Mouse (Mus musculus) limb, embryonic 13.5 days (tissue): ENCODE results near the gene Lcmt1. TPM values are rescaled to one million over a fixed set of nuclear protein-coding genes. Genes with fewer than 3 reads are reported as not detected.

Experiments
- ATAC-seq: fragments of 200-750 bp; cut with Nextera tagmentation; 2 replicates; pipeline ENCODE4 v1.8.0; 2017; ENCODE audit warnings: low read depth, moderate number of reproducible peaks, moderate TSS enrichment; ENCODE audit not compliant: low FRiP score
- H3K27ac ChIP-seq: fragments of 300-500 bp; sonication (generic); 2 replicates; pipeline ENCODE4 v1.5.1; 2015; ENCODE audit warnings: inconsistent platforms, mild to moderate bottlenecking, moderate library complexity
- H3K27me3 ChIP-seq: fragments of 300-500 bp; sonication (generic); 2 replicates; pipeline ENCODE4 v1.6.1; 2015; ENCODE audit warnings: mild to moderate bottlenecking, inconsistent platforms
- H3K36me3 ChIP-seq: fragments of 300-500 bp; sonication (generic); 2 replicates; pipeline ENCODE4 v1.6.1; 2015; ENCODE audit warnings: inconsistent platforms, mild to moderate bottlenecking, moderate library complexity
- H3K4me1 ChIP-seq: fragments of 300-500 bp; sonication (generic); 2 replicates; pipeline ENCODE4 v1.6.1; 2015; ENCODE audit warnings: inconsistent platforms
- H3K4me2 ChIP-seq: fragments of 300-500 bp; sonication (generic); replicated peaks from 2 replicates; pipeline ENCODE4 v1.6.1; 2015; ENCODE audit warnings: inconsistent platforms, mild to moderate bottlenecking, moderate library complexity
- H3K4me3 ChIP-seq: fragments of 300-500 bp; sonication (generic); 2 replicates; pipeline ENCODE4 v1.5.1; 2015; ENCODE audit warnings: moderate library complexity, mild to moderate bottlenecking, inconsistent platforms
- H3K9ac ChIP-seq: fragments of 300-500 bp; sonication (generic); 2 replicates; pipeline ENCODE4 v1.6.1; 2015; ENCODE audit warnings: mild to moderate bottlenecking, inconsistent platforms
- H3K9me3 ChIP-seq: fragments of 300-500 bp; sonication (generic); 2 replicates; pipeline ENCODE4 v1.6.1; 2016; ENCODE audit warnings: inconsistent platforms
- WGBS: fragments of 180-500 bp; shearing (Covaris S2); methylation state at CpG from one replicate; pipeline ENCODE4 v1.1.7; 2015; 5-methylcytosine and 5-hydroxymethylcytosine counted together
- polyA plus RNA-seq: library from polyadenylated mRNA; unstranded; fragments of >200 nt; fragmentation: Nextera tagmentation; extraction: Ambion mirVana; gene quantifications from 2 replicates; pipeline ENCODE4 v1.2.1, GENCODE M21; 2015

Gene Lcmt1
- polyA plus RNA-seq, 1 experiment from 2014 or later = 46.4 TPM

- peaks cover 44% of the 10 kb centered on the region for H3K4me1 ChIP-seq
- H3K4me3 ChIP-seq = no peak overlapping the region
- no peak for ATAC-seq
- H3K9ac ChIP-seq = no peak overlapping the region
- H3K4me2 ChIP-seq = no peak overlapping the region
- WGBS = 82% methylated on average over 3 of the region's 3 CpGs
- no peaks in the 10 kb centered on the region for H3K27me3 ChIP-seq
- no peaks in the 10 kb centered on the region for H3K9me3 ChIP-seq
- H3K27ac ChIP-seq = no peak overlapping the region
- H3K36me3 ChIP-seq = no peaks in the 10 kb centered on the region
These were observed 6.8 kb upstream of the Lcmt1 start for GRCm38 (mm10) chr7:123362806-123363205.

- H3K27ac ChIP-seq = 0 out of 2 replicates have a peak overlapping the region, but pooled peaks have one; percentile 44
- no peak overlapping the region for H3K4me2 ChIP-seq
- H3K36me3 ChIP-seq = no peaks in the 10 kb centered on the region
- H3K4me3 ChIP-seq = no peak overlapping the region
- WGBS = 72% methylated on average over 8 of the region's 8 CpGs
- H3K9me3 ChIP-seq = no peaks in the 10 kb centered on the region
- no peak overlapping the region for H3K9ac ChIP-seq
- no peak for ATAC-seq
- peaks cover 52% of the 10 kb centered on the region for H3K4me1 ChIP-seq
- no peaks in the 10 kb centered on the region for H3K27me3 ChIP-seq
These were observed 5.6 kb upstream of the Lcmt1 start for GRCm38 (mm10) chr7:123363971-123364370.

GRCm38 (mm10) chr7:123365876-123366741 lies 3.5 kb upstream of the Lcmt1 start:
- Histone ChIP-seq H3K4me1 (peaks cover 61% of the 10 kb centered on the region), H3K36me3 (no peaks in the 10 kb centered on the region), H3K27ac (no peak overlapping the region), H3K4me2 (no peak overlapping the region), H3K27me3 (no peaks in the 10 kb centered on the region), H3K9me3 (no peaks in the 10 kb centered on the region), H3K4me3 (no peak overlapping the region), H3K9ac (no peak overlapping the region)
- WGBS = 89% methylated on average over 7 of the region's 7 CpGs
- ATAC-seq = no peak

GRCm38 (mm10) chr7:123366806-123367205 lies 2.8 kb upstream of the Lcmt1 start:
- H3K4me2 ChIP-seq = no peak overlapping the region

GRCm38 (mm10) chr7:123367218-123368150 lies 2.1 kb upstream of the Lcmt1 start:
- H3K4me2 ChIP-seq = peak overlapping the region; percentile 80
- H3K9me3 ChIP-seq = no peaks in the 10 kb centered on the region
- 73% methylated on average over 16 of the region's 16 CpGs for WGBS
- peaks cover 61% of the 10 kb centered on the region for H3K4me1 ChIP-seq
- peak overlapping the region; percentile 91 for H3K9ac ChIP-seq
- no peak overlapping the region for H3K27ac ChIP-seq
- no peaks in the 10 kb centered on the region for H3K36me3 ChIP-seq
- ATAC-seq = no peak
- no peaks in the 10 kb centered on the region for H3K27me3 ChIP-seq
- peak overlapping the region; percentile 76 for H3K4me3 ChIP-seq

More at GRCm38 (mm10) chr7:123366806-123367205, 2.8 kb upstream of the Lcmt1 start:
- H3K27ac ChIP-seq = no peak overlapping the region
- no peak for ATAC-seq
- no peaks in the 10 kb centered on the region for H3K27me3 ChIP-seq
- H3K36me3 ChIP-seq = no peaks in the 10 kb centered on the region
- no peak overlapping the region for H3K4me3 ChIP-seq
- H3K9me3 ChIP-seq = no peaks in the 10 kb centered on the region
- H3K4me1 ChIP-seq = peaks cover 61% of the 10 kb centered on the region
- 70% methylated on average over 8 of the region's 8 CpGs for WGBS
- H3K9ac ChIP-seq = peak overlapping the region; percentile 10; the same call in 1 of the 2 replicates

GRCm38 (mm10) chr7:123368187-123368586 lies 1.4 kb upstream of the Lcmt1 start:
- WGBS = 69% methylated on average over 2 of the region's 2 CpGs
- Histone ChIP-seq H3K36me3 (no peaks in the 10 kb centered on the region), H3K9me3 (no peaks in the 10 kb centered on the region), H3K4me2 (peak overlapping the region; percentile 80), H3K4me1 (peaks cover 58% of the 10 kb centered on the region), H3K27ac (no peak overlapping the region), H3K9ac (peak overlapping the region; percentile 91), H3K4me3 (peak overlapping the region; percentile 76), H3K27me3 (no peaks in the 10 kb centered on the region)
- ATAC-seq = no peak

- Histone ChIP-seq H3K27me3 (no peaks in the 10 kb centered on the region), H3K4me1 (peaks cover 49% of the 10 kb centered on the region), H3K9me3 (no peaks in the 10 kb centered on the region), H3K4me2 (peak overlapping the region; percentile 80), H3K27ac (peak overlapping the region; percentile 89), H3K36me3 (no peaks in the 10 kb centered on the region), H3K9ac (peak overlapping the region; percentile 91), H3K4me3 (peak overlapping the region; percentile 76)
- peak; percentile 66; the same call in 1 of the 2 replicates for ATAC-seq
- under 1% methylated on average over 47 of the region's 51 CpGs for WGBS
These were observed 522 bp upstream of the Lcmt1 start for GRCm38 (mm10) chr7:123368778-123369746.

- Histone ChIP-seq H3K4me3 (peak overlapping the region; percentile 76), H3K27me3 (no peaks in the 10 kb centered on the region), H3K9me3 (no peaks in the 10 kb centered on the region), H3K4me2 (peak overlapping the region; percentile 80), H3K27ac (peak overlapping the region; percentile 73; the same call in 1 of the 2 replicates), H3K9ac (peak overlapping the region; percentile 91), H3K4me1 (peaks cover 38% of the 10 kb centered on the region), H3K36me3 (no peaks in the 10 kb centered on the region)
- WGBS = 37% methylated on average over 9 of the region's 9 CpGs
- ATAC-seq = no peak
These were observed 1.1 kb downstream of the Lcmt1 start for GRCm38 (mm10) chr7:123370700-123371099.

GRCm38 (mm10) chr7:123371501-123371900 lies 1.9 kb downstream of the Lcmt1 start:
- ATAC-seq = no peak
- 49% methylated on average over 3 of the region's 3 CpGs for WGBS
- Histone ChIP-seq H3K27me3 (no peaks in the 10 kb centered on the region), H3K4me1 (peaks cover 30% of the 10 kb centered on the region), H3K9ac (no peak overlapping the region), H3K36me3 (no peaks in the 10 kb centered on the region), H3K4me2 (no peak overlapping the region), H3K9me3 (no peaks in the 10 kb centered on the region), H3K27ac (no peak overlapping the region), H3K4me3 (no peak overlapping the region)

- Histone ChIP-seq H3K4me3 (peak overlapping the region; percentile 86), H3K9me3 (no peaks in the 10 kb centered on the region), H3K4me2 (peak overlapping the region; percentile 85), H3K9ac (peak overlapping the region; percentile 80), H3K27me3 (no peaks in the 10 kb centered on the region), H3K27ac (no peak overlapping the region), H3K4me1 (peaks cover 13% of the 10 kb centered on the region), H3K36me3 (no peaks in the 10 kb centered on the region)
- WGBS = 4% methylated on average over 41 of the region's 41 CpGs
- peak; percentile 100 for ATAC-seq
These were observed 8.1 kb downstream of the Lcmt1 start for GRCm38 (mm10) chr7:123377443-123378400.
